Mouse (Mus musculus): ENCODE measurements at regions not wholly inside any gene's neighbourhood (a gene's known extent, or its start where the extent isn't known, plus 50 kb on each side); places are given as distances from the start of the nearest gene placed in this dataset.
"Not testable (repeated sequence)": the region's sequence is repeated elsewhere in the genome, so short reads cannot be mapped to it uniquely, and the experiment has no call there.

- Histone ChIP-seq H3K4me1 (no peaks in the 10 kb centered on the region), H3K9ac (no peak overlapping the region), H3K27ac (no peak overlapping the region), H3K4me3 (replicated peaks) (no peak overlapping the region), H3K4me2 (no peak overlapping the region), H3K27me3 (replicated peaks) (no peaks in the 10 kb centered on the region), H3K36me3 (no peaks in the 10 kb centered on the region), H3K9me3 (no peaks in the 10 kb centered on the region)
- no peak for ATAC-seq (ENCODE audit: insufficient read depth, low FRiP score, low read depth)
- WGBS, result 81% methylated on average over 13 of the region's 13 CpGs
Observed at GRCm38 (mm10) chr13:32426906-32427305, 88.4 kb upstream of the Gmds start.

- no peak overlapping the region for H3K4me2 ChIP-seq
- no peak overlapping the region for H3K27ac ChIP-seq
- H3K9me3 ChIP-seq, result no peaks in the 10 kb centered on the region
- no peak overlapping the region for H3K9ac ChIP-seq
- ATAC-seq (ENCODE audit: insufficient read depth, low FRiP score, low read depth), result no peak
- no peak overlapping the region for H3K4me3 ChIP-seq (replicated peaks)
- no peaks in the 10 kb centered on the region for H3K27me3 ChIP-seq (replicated peaks)
- H3K36me3 ChIP-seq, result no peaks in the 10 kb centered on the region
- H3K4me1 ChIP-seq, result no peaks in the 10 kb centered on the region
- WGBS, result 79% methylated on average over 7 of the region's 7 CpGs
Observed at GRCm38 (mm10) chr13:32426199-32426598, 87.7 kb upstream of the Gmds start.

- not testable (repeated sequence) for H3K4me2 ChIP-seq; H3K4me1 ChIP-seq; H3K9me3 ChIP-seq; H3K36me3 ChIP-seq; H3K27me3 ChIP-seq (replicated peaks); H3K4me3 ChIP-seq (replicated peaks); H3K9ac ChIP-seq; ATAC-seq (ENCODE audit: insufficient read depth, low FRiP score, low read depth); H3K27ac ChIP-seq
- WGBS, result 85% methylated on average over 9 of the region's 9 CpGs
Observed at GRCm38 (mm10) chr13:32424543-32424942, 86.0 kb upstream of the Gmds start.

GRCm38 (mm10) chr13:32422485-32422884 lies 83.9 kb upstream of the Gmds start:
- Histone ChIP-seq H3K27ac (no peak overlapping the region), H3K4me1 (no peaks in the 10 kb centered on the region), H3K36me3 (no peaks in the 10 kb centered on the region), H3K4me2 (no peak overlapping the region), H3K4me3 (replicated peaks) (no peak overlapping the region), H3K27me3 (replicated peaks) (no peaks in the 10 kb centered on the region), H3K9me3 (no peaks in the 10 kb centered on the region), H3K9ac (no peak overlapping the region)
- no peak for ATAC-seq (ENCODE audit: insufficient read depth, low FRiP score, low read depth)
- WGBS, result 46% methylated on average over 2 of the region's 2 CpGs

GRCm38 (mm10) chr13:32419326-32419725 lies 80.8 kb upstream of the Gmds start:
- ATAC-seq (ENCODE audit: insufficient read depth, low FRiP score, low read depth), result no peak
- H3K27ac ChIP-seq, result no peak overlapping the region
- no peaks in the 10 kb centered on the region for H3K36me3 ChIP-seq
- H3K27me3 ChIP-seq (replicated peaks), result no peaks in the 10 kb centered on the region
- no peaks in the 10 kb centered on the region for H3K4me1 ChIP-seq
- no peak overlapping the region for H3K4me3 ChIP-seq (replicated peaks)
- no peak overlapping the region for H3K9ac ChIP-seq
- H3K9me3 ChIP-seq, result no peaks in the 10 kb centered on the region
- WGBS, result 75% methylated on average over 6 of the region's 6 CpGs
- H3K4me2 ChIP-seq, result no peak overlapping the region

- H3K27ac ChIP-seq, result no peak overlapping the region
- ATAC-seq (ENCODE audit: insufficient read depth, low FRiP score, low read depth), result no peak
- WGBS, result 82% methylated on average over 2 of the region's 2 CpGs
Observed at GRCm38 (mm10) chr13:32418655-32419054, 80.1 kb upstream of the Gmds start.

GRCm38 (mm10) chr13:32417907-32418306 lies 79.4 kb upstream of the Gmds start:
- no peak for ATAC-seq (ENCODE audit: insufficient read depth, low FRiP score, low read depth)
- H3K4me3 ChIP-seq (replicated peaks), result no peak overlapping the region
- no peaks in the 10 kb centered on the region for H3K9me3 ChIP-seq
- no peaks in the 10 kb centered on the region for H3K27me3 ChIP-seq (replicated peaks)
- H3K36me3 ChIP-seq, result no peaks in the 10 kb centered on the region
- H3K4me2 ChIP-seq, result no peak overlapping the region
- no peaks in the 10 kb centered on the region for H3K4me1 ChIP-seq
- H3K9ac ChIP-seq, result no peak overlapping the region
- H3K27ac ChIP-seq, result no peak overlapping the region

More at GRCm38 (mm10) chr13:32418655-32419054, 80.1 kb upstream of the Gmds start:
- Histone ChIP-seq H3K9ac (no peak overlapping the region), H3K4me3 (replicated peaks) (no peak overlapping the region), H3K27me3 (replicated peaks) (no peaks in the 10 kb centered on the region), H3K4me2 (no peak overlapping the region), H3K4me1 (no peaks in the 10 kb centered on the region), H3K36me3 (no peaks in the 10 kb centered on the region), H3K9me3 (no peaks in the 10 kb centered on the region)

- no peak for ATAC-seq (ENCODE audit: insufficient read depth, low FRiP score, low read depth)
Observed at GRCm38 (mm10) chr13:32411287-32411935, 72.9 kb upstream of the Gmds start.

GRCm38 (mm10) chr13:32410065-32410464 lies 71.5 kb upstream of the Gmds start:
- Histone ChIP-seq H3K9ac (no peak overlapping the region), H3K27me3 (replicated peaks) (no peaks in the 10 kb centered on the region), H3K36me3 (no peaks in the 10 kb centered on the region), H3K4me3 (replicated peaks) (no peak overlapping the region), H3K4me1 (no peaks in the 10 kb centered on the region), H3K9me3 (no peaks in the 10 kb centered on the region), H3K4me2 (no peak overlapping the region), H3K27ac (no peak overlapping the region)
- ATAC-seq (ENCODE audit: insufficient read depth, low FRiP score, low read depth), result no peak
- 71% methylated on average over 6 of the region's 6 CpGs for WGBS

More at GRCm38 (mm10) chr13:32411287-32411935, 72.9 kb upstream of the Gmds start:
- Histone ChIP-seq H3K27ac (no peak overlapping the region), H3K4me1 (no peaks in the 10 kb centered on the region), H3K9ac (no peak overlapping the region), H3K4me3 (replicated peaks) (no peak overlapping the region), H3K4me2 (no peak overlapping the region), H3K9me3 (no peaks in the 10 kb centered on the region), H3K27me3 (replicated peaks) (no peaks in the 10 kb centered on the region), H3K36me3 (no peaks in the 10 kb centered on the region)
- 37% methylated on average over 14 of the region's 14 CpGs for whole genome bisulfite sequencing

- H3K9me3 ChIP-seq, result no peaks in the 10 kb centered on the region
- H3K36me3 ChIP-seq, result no peaks in the 10 kb centered on the region
- no peak overlapping the region for H3K27ac ChIP-seq
- no peaks in the 10 kb centered on the region for H3K4me1 ChIP-seq
- no peak overlapping the region for H3K4me2 ChIP-seq
- no peak for ATAC-seq (ENCODE audit: insufficient read depth, low FRiP score, low read depth)
- no peak overlapping the region for H3K4me3 ChIP-seq (replicated peaks)
- 56% methylated on average over 1 of the region's 1 CpGs for WGBS
- H3K27me3 ChIP-seq (replicated peaks), result no peaks in the 10 kb centered on the region
- no peak overlapping the region for H3K9ac ChIP-seq
Observed at GRCm38 (mm10) chr13:32398616-32399015, 60.1 kb upstream of the Gmds start.

Measured in stomach, embryonic 15.5 days (tissue).